Mouse (Mus musculus) liver, adult 2 months (tissue): ENCODE measurements around the gene Ttc3.

Experiments used
- CTCF ChIP-seq: fragments of 200-500 bp; IDR thresholded peaks from 2 replicates; pipeline ENCODE4 v1.5.1; 2011; ENCODE audit warnings: low read depth, low read length, control low read depth
- POLR2A ChIP-seq: fragments of 200-500 bp; IDR thresholded peaks from 2 replicates; pipeline ENCODE4 v1.6.1; 2011; ENCODE audit warnings: low read length, control low read depth; ENCODE audit not compliant: insufficient read depth; ENCODE audit errors: extremely low read depth

DNA sequence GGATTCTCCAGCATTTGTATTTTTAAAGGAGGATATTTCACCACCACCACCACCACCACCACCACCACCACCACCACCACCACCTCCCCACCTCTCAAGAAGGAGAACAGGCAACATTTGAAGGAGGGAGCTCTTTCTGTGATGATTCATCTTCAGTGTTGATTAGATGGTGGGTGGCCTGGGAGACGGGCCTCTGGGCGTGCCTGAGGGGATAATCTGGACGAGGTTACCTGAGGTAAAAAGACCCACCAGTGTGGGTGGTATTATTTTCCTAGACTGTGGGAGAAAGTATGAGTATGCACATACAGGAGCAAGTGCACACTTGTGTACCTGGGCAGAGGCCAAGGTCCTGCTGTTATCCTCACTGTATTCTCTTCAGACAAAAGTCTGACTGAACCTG is 93.6 kb downstream of the Ttc3 start:
- TF ChIP-seq CTCF, result no peak
- TF ChIP-seq POLR2A, result no peak
